Mouse (Mus musculus) B cell, adult 2 months (primary cell): ENCODE measurements around the gene Vmn1r208.
"Not testable (repeated sequence)": the region's sequence is repeated elsewhere in the genome, so short reads cannot be mapped to it uniquely, and the experiment has no call there.

Experiments used
- DNase-seq, 2 experiments: peaks; one replicate each; pipeline ENCODE4 v3.0.0; 2022

The Vmn1r208 gene

GRCm38 (mm10) chr13:22777300-22777699 is at the start of gene Vmn1r208:
TSS of gene Vmn1r208 (minus strand) at chr13:22777400.
- DNase-seq, result not testable (repeated sequence)

- not testable (repeated sequence) for DNase-seq
Observed at GRCm38 (mm10) chr13:22821601-22822000, 44.4 kb upstream of the Vmn1r208 start.

- not testable (repeated sequence) for DNase-seq
Observed at GRCm38 (mm10) chr13:22809582-22809981, 32.4 kb upstream of the Vmn1r208 start, which contains the start of gene Vmn1r209. TSS of gene Vmn1r209 (minus strand) at chr13:22809682.

- not testable (repeated sequence) for DNase-seq
Observed at GRCm38 (mm10) chr13:22788096-22788495, 10.9 kb upstream of the Vmn1r208 start.

GRCm38 (mm10) chr13:22784159-22784558 is 7.0 kb upstream of the Vmn1r208 start:
- not testable (repeated sequence) for DNase-seq

- DNase-seq, result not testable (repeated sequence)
Observed at GRCm38 (mm10) chr13:22771592-22771991, 5.6 kb downstream of the Vmn1r208 start.

- DNase-seq, result no peak
Observed at GRCm38 (mm10) chr13:22747524-22747923, 29.7 kb downstream of the Vmn1r208 start.

GRCm38 (mm10) chr13:22729529-22729928 is 47.7 kb downstream of the Vmn1r208 start, which contains the start of gene Vmn1r207-ps:
TSS of gene Vmn1r207-ps (minus strand) at chr13:22729629.
- not testable (repeated sequence) for DNase-seq
